Mouse (Mus musculus) left cerebral cortex, postnatal 10 days (tissue): Measurements from ENCODE around the gene Rassf7. TPM values are rescaled to one million over a fixed set of nuclear protein-coding genes. Genes with fewer than 3 reads are reported as not detected.

Source experiments
- DNase-seq, 2 experiments: peaks; one replicate each; pipeline ENCODE4 v3.0.0; 2021 to 2022; ENCODE audit warnings: low spot score in 2 of 2, mixed read lengths in 1 of 2; ENCODE audit errors: extremely low spot score in 1 of 2
- intact Hi-C: fragments of 180-260 bp; cut with DNase I; formaldehyde crosslinking; loops from one replicate; pipeline ENCODE4 v1.15.1; 2025
- total RNA-seq, 2 experiments: library from RNA; stranded (reverse); gene quantifications; 2 replicates each; pipeline ENCODE4 v1.2.3; 2021

The Rassf7 gene
- total RNA-seq, 2 experiments from 2014 or later = 0.58 to 0.69 TPM

DNA sequence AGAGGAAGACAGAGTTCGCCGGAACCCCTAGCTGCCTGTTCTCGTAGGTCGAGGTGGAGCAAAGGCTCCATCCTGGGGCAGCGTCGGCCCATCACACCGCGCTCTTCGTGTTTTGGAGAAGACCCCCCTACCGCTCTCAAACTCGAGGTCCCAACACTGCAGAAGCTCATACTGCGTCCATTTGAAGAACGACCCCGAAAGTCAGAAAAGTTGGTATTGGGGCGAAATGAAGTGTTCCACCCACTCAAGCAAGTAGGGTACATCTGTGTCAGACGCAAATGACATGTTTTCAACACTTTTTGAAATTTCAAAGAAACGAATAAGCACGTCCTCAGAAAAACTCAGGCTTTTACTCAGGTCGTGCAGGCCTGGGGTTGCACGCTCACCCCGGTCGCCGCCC, 21.3 kb upstream of the Rassf7 start:
- intact Hi-C loops = no loop called here
- no peak for DNase-seq

DNA sequence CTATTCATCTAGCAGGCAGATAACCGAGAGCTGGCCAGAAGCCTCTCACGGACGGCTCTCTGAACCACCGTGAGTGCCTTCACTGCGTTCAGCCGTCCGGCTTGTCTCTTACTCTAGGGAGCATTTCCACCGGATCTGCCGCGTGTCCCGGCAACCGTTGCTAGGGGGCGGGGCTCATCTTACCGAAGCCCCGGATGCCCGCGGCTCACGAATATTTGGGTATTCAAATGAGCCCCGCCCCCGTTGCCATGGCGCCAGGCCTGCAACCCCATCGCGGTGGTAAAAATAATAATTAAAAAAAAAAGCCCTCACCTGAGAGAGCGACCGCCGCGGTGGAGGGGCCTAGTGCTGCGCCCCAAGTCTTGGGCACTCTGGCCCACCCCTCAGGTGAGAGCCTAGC, 20.8 kb upstream of the Rassf7 start:
- DNase-seq = peak; percentile 88 to 95
- intact Hi-C loops = no loop called here

DNA sequence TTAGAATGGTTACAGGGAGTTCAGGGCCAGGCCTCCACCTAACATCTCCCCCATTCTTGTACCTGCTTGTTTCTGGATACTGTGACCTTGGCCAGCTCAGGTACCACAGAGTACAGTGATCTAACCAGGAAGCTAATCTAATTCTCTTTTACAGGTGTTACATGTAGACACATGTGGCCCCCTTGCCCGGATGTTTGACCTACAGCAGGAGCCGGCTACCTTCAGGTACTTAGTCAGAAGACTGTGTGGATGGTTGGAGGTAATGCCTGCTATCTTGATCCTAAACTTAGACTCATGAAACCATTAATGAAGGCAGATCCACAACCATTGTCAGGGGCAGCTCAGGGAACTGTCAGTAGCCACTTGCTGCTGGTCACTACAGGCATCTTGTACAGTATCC, 19.9 kb upstream of the Rassf7 start:
- intact Hi-C loops = no loop called here
- DNase-seq = no peak

DNA sequence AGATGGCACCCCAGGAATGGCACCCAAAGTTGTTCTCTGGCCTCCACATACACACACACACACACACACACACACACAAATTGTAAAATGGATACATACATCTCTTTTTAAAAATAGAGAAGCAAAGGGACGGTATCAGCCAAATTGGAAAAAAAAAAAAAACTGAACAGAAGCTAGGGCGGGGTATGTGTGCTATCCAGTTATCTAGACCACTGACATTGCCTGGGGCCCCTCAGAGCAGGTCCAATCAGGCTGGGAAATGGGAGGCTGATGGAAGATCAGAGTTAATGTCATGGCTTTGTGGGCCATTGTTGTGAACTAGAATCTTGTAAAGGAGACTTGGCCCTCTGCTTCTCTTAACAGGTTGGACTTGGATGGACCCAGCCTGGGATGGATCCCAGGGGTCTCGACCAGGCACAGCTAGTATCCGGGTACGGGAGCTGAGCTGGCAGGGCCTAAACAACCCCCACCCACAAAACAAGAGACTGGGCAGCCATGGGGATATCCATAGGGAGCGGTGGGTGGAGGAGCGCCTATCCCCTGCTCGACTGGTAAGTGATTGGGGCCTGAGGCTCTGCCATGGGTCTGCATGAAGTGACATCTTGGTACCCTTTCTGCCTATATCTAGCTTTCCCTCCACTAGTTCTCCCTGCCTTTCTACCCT, 18.9 kb upstream of the Rassf7 start:
- intact Hi-C loops = no loop called here
- no peak for DNase-seq

DNA sequence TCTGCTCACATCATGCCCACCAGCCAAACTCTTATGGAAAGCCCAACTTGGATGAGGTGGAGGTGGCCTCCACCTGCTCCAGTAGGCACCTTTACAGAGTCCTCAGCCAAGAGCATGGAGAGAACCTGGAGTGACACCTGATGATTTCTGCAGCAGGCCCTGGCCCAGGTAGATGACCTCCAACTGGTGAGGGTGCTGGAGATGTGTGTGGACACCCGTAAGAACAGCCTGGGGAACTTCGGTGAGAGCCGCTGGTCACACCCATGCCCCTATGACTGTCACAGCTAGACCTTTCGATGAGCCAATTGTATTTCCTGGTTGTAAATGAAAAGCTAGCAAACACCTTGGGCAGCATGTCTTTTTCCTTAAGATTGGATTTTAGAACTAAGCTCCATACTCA, 17.5 kb upstream of the Rassf7 start:
- no peak for DNase-seq
- intact Hi-C loops = no loop called here

DNA sequence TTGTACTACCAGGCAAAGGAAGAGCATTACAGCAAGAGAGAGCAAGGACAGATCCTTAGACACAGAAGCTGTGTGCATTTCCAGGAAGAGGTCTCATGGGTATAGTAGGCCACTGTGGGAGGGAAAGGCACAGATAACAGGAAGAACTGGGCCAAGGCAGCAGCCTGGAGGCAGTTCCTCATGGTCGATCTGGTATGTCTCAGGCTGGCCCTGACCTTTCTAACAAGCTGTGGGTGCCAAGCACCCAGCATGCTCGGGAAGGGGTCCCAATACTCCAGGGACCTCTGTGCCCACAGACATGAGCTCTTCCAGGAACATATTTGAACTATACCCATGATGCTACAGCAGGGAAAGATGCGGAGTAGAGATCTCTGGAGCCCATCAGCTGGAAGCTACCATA, 11.1 kb upstream of the Rassf7 start:
- intact Hi-C loops = no loop called here
- no peak for DNase-seq

DNA sequence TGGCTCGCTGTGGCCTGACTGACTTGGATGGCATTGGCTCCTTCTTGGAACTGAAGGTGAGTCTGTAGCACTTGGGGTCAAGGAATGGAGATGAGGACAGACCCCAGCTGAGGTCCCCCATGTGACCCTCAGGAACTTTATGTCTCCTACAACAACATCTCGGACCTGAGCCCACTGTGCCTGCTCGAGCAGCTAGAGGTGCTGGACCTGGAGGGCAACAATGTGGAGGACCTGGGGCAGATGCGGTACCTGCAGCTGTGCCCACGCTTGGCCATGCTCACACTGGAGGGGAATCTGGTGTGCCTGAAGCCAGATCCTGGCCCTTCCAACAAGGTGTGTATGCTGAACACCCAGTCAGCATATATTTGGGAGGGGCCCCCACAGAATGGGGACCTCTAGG, 10.2 kb upstream of the Rassf7 start:
- intact Hi-C loops = no loop called here
- no peak for DNase-seq

DNA sequence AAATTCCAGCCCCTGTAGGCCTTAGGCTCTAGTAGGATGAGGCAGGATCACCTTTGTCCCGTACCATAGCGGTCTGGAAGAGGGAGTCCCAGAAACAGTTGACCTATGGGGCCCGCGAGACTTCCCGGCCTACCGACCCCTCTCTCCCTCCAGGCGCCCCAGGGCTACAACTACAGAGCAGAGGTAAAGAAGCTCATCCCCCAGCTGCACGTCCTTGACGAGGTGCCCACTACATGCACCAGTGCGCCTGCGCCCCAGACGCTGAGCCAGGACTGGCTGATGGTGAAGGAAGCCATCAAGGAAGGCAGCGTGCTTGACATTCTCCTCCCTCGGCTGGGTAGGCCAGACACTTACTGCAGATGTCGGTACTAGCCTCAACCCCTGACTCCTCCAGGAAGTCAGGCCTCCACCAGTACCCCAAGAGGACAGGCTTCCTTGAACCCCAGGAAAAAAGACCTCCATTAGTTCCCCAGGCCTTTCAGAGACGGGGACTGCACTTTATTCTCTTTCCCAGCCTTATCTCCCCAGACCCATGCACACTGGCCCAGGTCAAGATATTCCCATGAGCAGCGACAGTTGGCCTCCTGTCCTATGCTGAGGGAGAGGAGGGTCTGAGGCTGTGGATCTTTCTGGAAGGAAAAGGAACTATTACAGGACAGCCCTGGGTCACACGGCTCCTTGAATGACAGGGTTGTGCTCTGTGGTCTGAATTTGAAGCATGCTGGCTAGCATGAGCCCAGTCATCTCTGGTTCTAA, 9.3 kb upstream of the Rassf7 start:
- no peak for DNase-seq
- intact Hi-C loops = no loop called here

DNA sequence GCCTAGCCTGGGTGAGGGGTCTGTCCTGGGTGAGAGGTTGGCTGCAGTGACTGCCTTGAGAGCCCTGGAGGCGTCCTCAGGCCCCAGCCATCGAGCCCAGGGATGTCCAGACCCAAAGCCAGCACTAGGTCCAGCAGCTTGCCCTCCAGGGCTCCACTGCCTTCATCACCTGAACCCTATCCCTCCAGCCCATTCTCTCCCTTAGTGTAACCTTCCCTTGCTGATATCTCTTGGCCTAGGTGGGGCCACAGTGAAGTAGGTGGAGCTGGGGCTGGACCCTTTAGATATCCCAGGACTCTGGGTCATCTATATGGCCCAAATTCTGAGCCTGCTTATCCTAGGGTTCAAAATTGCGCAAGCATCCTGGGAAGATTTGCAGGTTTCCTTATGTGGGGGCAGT, 6.1 kb upstream of the Rassf7 start:
- intact Hi-C loops = no loop called here

DNA sequence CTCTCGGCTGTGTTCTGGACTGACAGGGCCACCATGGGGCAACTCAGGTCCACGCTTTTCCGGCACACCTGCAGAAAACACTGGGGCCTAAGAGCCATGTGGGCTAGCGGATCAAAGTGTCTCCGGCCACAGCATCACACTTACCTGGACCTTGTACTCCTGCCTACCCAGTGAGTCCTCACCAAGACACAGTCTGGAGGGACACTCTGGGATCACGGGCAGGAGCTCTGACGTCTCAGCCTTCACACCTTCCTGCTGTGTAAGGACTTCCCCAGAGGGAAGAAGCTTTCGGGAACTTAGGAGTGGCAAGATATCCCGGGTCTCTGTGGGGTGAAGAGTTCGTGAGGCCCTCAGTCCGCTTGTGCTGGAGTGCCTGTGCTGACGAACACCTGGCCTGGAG, 5.5 kb upstream of the Rassf7 start:
- no peak for DNase-seq
- intact Hi-C loops = no loop called here

More for the DNA sequence above, 6.1 kb upstream of the Rassf7 start:
- no peak for DNase-seq

DNA sequence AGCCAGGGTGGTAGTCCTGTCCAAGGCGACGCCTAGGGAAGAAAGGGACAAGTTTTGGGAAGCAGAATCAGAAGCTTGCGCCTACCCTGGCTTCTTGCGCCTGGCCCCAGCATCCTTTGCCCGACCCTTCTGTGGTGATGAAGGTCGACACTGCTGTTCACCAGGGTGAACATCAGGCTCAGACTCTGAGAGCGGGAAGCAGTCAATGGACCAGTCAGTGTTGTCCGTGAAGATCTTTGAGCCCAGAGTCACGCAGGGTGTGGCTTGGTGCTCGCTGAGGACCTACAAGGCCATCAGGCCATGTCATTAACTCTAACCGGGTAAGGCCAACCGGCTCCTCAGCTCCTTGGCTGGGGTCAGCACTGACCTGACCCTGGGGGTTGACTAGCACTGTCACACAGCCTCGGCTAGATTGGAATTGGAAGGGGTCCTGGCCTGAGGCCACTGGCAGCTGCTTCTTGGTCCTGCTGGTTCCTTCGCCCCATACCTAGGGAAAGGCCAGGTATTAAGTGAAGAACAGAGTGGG, 5.0 kb upstream of the Rassf7 start:
- intact Hi-C loops = no loop called here
- DNase-seq = no peak

DNA sequence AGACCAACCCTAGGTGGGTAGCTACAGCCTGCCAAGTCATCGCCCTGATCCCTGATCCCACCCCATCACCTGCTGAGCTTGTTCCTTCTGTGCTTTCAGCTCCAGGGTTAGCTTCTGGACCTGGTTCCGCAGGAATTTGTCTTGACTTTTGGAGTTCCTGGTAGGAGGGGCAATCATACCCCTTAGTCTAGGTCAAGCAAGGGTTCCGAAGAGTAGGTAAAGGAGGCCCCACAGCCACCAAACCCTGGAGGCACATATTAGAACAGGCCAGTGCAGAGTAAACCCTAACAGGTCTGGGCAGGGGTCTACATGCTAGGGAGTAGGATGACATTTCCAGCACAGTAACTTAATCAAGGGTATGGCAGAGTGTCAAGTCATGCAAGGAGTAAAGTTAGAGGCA, 2.5 kb upstream of the Rassf7 start:
- intact Hi-C loops = no loop called here
- no peak for DNase-seq

DNA sequence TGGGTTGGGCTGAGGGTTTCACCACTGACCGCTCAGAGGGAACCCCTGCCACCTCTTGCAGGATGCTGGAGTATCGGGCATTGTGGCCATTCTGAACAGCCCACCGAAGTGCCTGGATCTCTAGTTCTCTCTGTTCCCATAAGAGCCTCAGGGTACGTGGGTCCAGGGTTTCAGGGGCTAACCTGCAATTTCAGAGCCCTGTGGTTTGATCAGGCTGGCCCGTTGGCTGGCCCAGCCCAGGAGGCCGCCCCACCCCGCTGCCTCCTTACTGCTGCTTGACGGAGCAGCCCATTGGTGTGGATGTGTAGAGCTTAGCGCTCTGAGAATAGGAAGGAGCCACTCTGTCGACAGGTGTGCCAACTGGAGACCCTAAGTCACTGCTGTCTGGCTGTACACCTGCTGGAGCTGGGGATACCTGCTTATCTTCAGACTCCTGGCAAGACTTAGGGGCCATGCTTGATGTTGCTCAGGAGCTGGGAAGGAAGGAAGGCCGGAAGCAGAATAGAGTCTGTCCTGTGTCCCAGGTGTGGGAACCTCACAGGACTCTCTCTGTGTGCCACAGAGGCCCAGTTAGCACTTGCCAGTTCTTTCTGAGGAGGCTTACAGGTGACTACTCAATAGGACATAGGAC, 1.9 kb upstream of the Rassf7 start, which contains the start of gene Lmntd2:
Gene Lmntd2, minus strand, starts transcription at position 476 of the 631 bp plus-strand sequence.
- no peak for DNase-seq

DNA sequence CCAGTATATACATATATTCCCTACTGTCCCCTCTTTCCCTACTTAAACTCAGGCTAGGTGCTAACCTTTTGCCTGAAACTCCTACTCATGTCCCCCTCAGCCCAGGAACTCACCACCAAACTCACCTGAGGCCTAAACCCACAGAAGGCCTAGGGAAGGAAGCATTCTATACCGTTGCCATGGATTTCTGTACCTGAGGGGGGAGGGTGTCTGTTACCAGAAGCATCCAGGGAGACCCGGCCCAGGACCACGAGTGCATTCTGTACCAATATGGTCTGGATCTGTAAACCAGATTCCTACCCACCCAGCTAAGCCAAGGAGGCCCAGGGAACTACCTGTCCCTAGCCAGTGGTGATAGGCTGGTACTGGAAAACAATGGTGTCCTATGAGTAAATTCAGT, 1.4 kb upstream of the Rassf7 start:
- DNase-seq = no peak
- intact Hi-C loops = no loop called here

More for the DNA sequence above, 1.9 kb upstream of the Rassf7 start, which contains the start of gene Lmntd2:
- intact Hi-C loops = no loop called here

DNA sequence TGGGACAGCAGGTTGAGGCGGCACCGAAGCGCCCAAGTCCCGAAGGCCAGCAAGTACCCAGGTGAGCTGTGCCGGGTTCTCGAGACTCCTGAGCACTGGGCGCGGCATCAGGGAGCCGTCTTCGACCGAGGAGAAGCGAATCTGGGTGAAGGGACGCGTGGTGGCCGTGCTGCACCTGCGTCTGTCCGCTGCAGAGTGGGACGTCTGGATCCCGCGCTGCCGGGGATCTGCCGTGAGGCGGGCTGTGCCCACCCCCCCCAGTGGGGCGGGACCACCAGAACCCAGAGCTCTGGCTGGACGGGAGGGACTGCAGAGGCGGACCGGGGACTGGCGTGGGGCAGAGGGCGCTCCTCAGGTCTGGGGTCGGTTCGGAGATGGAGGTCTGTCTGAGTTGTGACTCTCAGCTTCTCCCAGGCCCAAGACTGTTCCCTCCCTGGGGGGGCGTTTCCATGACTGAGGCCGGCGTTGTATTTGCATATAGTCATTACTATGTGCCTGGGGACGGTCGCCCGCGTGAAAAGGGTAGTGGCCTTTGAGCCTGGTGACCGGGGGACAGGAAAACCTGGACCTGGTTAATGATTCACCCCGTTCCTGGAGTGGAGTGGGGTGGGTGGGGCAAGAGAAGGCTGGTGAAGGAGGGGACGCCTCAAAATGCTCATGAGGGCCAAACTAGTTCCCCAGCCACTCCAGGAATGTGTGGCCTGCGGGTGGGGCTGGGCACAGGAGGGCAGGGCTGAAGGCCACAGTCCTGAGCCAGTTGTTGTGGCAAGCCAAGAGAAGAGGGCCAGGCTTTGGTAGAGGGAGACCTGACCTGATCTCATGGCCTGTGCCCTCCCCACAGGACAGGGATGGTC, 447 bp downstream of the Rassf7 start:
- intact Hi-C loops = no loop called here
- peak in 1 of 2 experiments; percentile 56 for DNase-seq

DNA sequence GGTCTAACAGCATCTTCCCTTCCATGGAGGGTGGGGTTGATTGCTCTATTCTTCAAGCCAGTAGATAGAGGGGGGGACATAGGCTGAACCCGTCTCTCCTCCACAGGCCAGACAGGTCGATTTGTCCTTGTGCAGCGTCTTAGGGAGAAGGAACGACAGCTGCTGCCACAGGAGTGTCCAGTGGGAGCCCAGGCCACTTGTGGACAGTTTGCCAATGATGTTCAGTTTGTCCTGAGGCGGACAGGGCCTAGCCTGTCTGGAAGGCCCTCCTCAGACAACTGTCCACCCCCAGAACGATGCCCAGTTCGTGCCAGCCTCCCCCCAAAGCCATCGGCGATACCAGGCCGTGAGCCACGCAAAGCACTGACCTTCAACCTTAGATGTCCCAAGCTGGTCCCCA, 1.2 kb downstream of the Rassf7 start:
- intact Hi-C loops = no loop called here
- no peak for DNase-seq

DNA sequence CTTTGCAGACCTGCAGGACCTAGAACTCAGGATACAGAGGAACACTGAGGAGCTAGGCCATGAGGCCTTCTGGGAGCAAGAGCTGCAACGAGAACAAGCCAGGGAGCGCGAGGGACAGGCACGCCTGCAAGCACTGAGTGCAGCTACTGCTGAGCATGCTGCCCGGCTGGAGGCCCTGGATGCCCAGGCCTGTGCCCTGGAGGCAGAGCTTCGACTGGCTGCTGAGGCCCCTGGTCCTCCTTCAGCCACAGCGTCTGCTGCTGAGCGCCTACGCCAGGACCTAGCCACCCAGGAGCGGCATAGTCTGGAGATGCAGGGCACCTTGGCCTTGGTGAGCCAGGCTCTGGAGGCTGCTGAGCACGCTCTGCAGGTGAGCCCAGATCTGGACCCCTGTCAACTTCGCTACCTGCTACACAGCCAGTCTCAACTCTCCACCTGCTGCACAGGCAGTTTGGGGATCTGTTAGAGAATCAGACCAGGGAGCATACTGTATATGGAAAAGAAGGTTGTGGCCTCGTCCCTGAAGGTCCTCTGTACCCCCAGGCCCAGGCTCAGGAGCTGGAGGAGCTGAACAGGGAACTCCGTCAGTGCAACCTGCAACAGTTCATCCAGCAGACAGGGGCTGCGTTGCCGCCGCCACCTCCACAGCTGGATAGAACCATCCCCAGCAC, 1.8 kb downstream of the Rassf7 start:
- DNase-seq = no peak
- intact Hi-C loops = no loop called here

DNA sequence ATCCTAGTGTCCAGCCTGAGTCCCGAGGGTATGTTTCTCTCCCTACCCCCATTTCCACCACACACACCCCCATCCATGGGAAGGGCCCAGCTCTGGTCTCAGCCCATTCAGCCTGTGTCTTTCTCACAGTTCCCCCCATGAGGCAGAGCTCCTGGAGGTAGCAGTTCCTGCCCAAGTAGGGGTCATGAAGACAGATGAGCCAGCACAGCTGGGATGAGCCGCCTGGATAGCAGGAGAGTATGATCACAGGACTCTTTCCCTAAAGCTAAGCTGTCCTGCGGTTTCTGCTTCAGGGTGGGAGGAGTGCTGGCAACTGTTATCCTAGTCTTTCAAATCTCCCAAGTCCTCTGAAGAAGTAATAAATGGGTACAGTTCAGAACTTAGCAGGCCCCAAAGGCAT, 2.5 kb downstream of the Rassf7 start:
- no peak for DNase-seq
- intact Hi-C loops = no loop called here
